Mouse (Mus musculus): ENCODE results near the gene Tcfl5. TPM values are rescaled to one million over a fixed set of nuclear protein-coding genes. Genes with fewer than 3 reads are reported as not detected.

Gene Tcfl5
- polyA plus RNA-seq, 1 experiment from 2014 or later, result 0.75 TPM

GRCm38 (mm10) chr2:180611882-180612281 is 30.6 kb downstream of the Tcfl5 start:
- Histone ChIP-seq H3K9me3 (ENCODE audit: control insufficient read depth, low read length) (no peaks in the 10 kb centered on the region), H3K4me1 (ENCODE audit: control insufficient read depth, insufficient read depth, low read length) (no peaks in the 10 kb centered on the region), H3K4me3 (ENCODE audit: low read depth, low read length) (no peak overlapping the region), H3K27me3 (ENCODE audit: control insufficient read depth, insufficient read depth, low read length) (no peaks in the 10 kb centered on the region), H3K36me3 (ENCODE audit: control insufficient read depth, insufficient read depth, low read length) (no peaks in the 10 kb centered on the region), H3K4me2 (ENCODE audit: low read depth, low read length) (no peak overlapping the region), H3K9ac (replicated peaks; ENCODE audit: low read depth, low read length) (no peak overlapping the region), H3K27ac (ENCODE audit: low read depth, low read length) (no peak overlapping the region)
- WGBS, result 81% methylated on average over 2 of the region's 2 CpGs
- ATAC-seq (ENCODE audit: low read depth), result no peak

- Histone ChIP-seq H3K36me3 (ENCODE audit: control insufficient read depth, insufficient read depth, low read length) (no peaks in the 10 kb centered on the region; the same call in 1 of the 2 replicates), H3K27me3 (ENCODE audit: control insufficient read depth, insufficient read depth, low read length) (no peaks in the 10 kb centered on the region), H3K27ac (ENCODE audit: low read depth, low read length) (no peak overlapping the region), H3K4me3 (ENCODE audit: low read depth, low read length) (no peak overlapping the region), H3K4me2 (ENCODE audit: low read depth, low read length) (no peak overlapping the region), H3K9me3 (ENCODE audit: control insufficient read depth, low read length) (no peaks in the 10 kb centered on the region), H3K4me1 (ENCODE audit: control insufficient read depth, insufficient read depth, low read length) (no peaks in the 10 kb centered on the region), H3K9ac (replicated peaks; ENCODE audit: low read depth, low read length) (no peak overlapping the region)
- WGBS, result 81% methylated on average over 4 of the region's 4 CpGs
- no peak for ATAC-seq (ENCODE audit: low read depth)
Measured at GRCm38 (mm10) chr2:180610283-180610682, 32.2 kb downstream of the Tcfl5 start.

- Histone ChIP-seq H3K4me3 (ENCODE audit: low read depth, low read length) (no peak overlapping the region), H3K9me3 (ENCODE audit: control insufficient read depth, low read length) (no peaks in the 10 kb centered on the region), H3K27me3 (ENCODE audit: control insufficient read depth, insufficient read depth, low read length) (no peaks in the 10 kb centered on the region), H3K4me1 (ENCODE audit: control insufficient read depth, insufficient read depth, low read length) (0 out of 2 replicates have a peak, but pooled peaks cover 5% of the 10 kb centered on the region), H3K36me3 (ENCODE audit: control insufficient read depth, insufficient read depth, low read length) (no peaks in the 10 kb centered on the region; the same call in 1 of the 2 replicates), H3K9ac (replicated peaks; ENCODE audit: low read depth, low read length) (no peak overlapping the region), H3K27ac (ENCODE audit: low read depth, low read length) (no peak overlapping the region), H3K4me2 (ENCODE audit: low read depth, low read length) (no peak overlapping the region)
- WGBS, result 67% methylated on average over 6 of the region's 6 CpGs
- ATAC-seq (ENCODE audit: low read depth), result no peak
Measured at GRCm38 (mm10) chr2:180604781-180605180, 37.7 kb downstream of the Tcfl5 start.

GRCm38 (mm10) chr2:180600569-180601021 is 41.9 kb downstream of the Tcfl5 start:
- no peak overlapping the region for H3K9ac ChIP-seq (replicated peaks; ENCODE audit: low read depth, low read length)
- 17% methylated on average over 9 of the region's 9 CpGs for WGBS

DNA sequence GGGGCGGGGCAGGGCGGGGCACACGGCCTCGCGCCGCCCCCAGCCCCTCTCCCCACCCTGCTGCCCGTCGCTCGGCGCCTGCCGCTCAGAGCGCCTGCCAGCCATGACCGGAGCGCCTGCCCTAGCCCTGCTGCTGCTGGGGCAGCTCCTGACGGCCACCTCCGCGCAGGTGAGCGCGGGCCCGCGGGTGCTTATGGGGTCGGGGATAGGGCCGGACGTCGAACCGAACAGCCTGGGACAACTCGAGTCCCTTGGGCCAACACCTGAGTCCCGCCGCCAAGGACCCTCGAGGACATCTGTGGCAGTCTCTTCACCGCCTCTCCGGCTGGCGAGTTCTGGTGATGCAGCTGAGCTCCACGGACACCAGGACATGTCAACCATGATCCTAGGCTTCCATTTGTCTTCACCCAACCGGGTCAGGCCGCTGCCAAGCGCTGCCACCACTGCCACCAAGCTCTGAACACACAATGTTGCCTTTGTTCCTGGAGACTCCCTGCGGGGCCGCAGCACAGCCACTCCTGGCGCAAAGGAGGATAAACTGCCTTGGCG is 44.3 kb downstream of the Tcfl5 start:
- Histone ChIP-seq H3K9ac (replicated peaks; ENCODE audit: low read depth, low read length) (peak overlapping the region; percentile 53), H3K27me3 (ENCODE audit: control insufficient read depth, insufficient read depth, low read length) (no peaks in the 10 kb centered on the region; the same call in 1 of the 2 replicates), H3K4me2 (ENCODE audit: low read depth, low read length) (peak overlapping the region; percentile 56), H3K27ac (ENCODE audit: low read depth, low read length) (peak overlapping the region; percentile 46; the same call in 1 of the 2 replicates), H3K4me3 (ENCODE audit: low read depth, low read length) (peak overlapping the region; percentile 32), H3K4me1 (ENCODE audit: control insufficient read depth, insufficient read depth, low read length) (0 out of 2 replicates have a peak, but pooled peaks cover 12% of the 10 kb centered on the region), H3K36me3 (ENCODE audit: control insufficient read depth, insufficient read depth, low read length) (peaks cover 19% of the 10 kb centered on the region), H3K9me3 (ENCODE audit: control insufficient read depth, low read length) (no peaks in the 10 kb centered on the region)
- ATAC-seq (ENCODE audit: low read depth), result peak; percentile 65
- WGBS, result under 1% methylated on average over 41 of the region's 41 CpGs

More at GRCm38 (mm10) chr2:180600569-180601021, 41.9 kb downstream of the Tcfl5 start:
- 0 out of 2 replicates have a peak, but pooled peaks cover 12% of the 10 kb centered on the region for H3K4me1 ChIP-seq (ENCODE audit: control insufficient read depth, insufficient read depth, low read length)
- no peak overlapping the region for H3K4me3 ChIP-seq (ENCODE audit: low read depth, low read length)
- no peak overlapping the region for H3K4me2 ChIP-seq (ENCODE audit: low read depth, low read length)
- no peaks in the 10 kb centered on the region; the same call in 1 of the 2 replicates for H3K27me3 ChIP-seq (ENCODE audit: control insufficient read depth, insufficient read depth, low read length)
- no peaks in the 10 kb centered on the region for H3K9me3 ChIP-seq (ENCODE audit: control insufficient read depth, low read length)
- ATAC-seq (ENCODE audit: low read depth), result peak; percentile 33; the same call in 1 of the 2 replicates
- H3K36me3 ChIP-seq (ENCODE audit: control insufficient read depth, insufficient read depth, low read length), result peaks cover under 1% of the 10 kb centered on the region; the same call in 1 of the 2 replicates
- peak overlapping the region; percentile 44 for H3K27ac ChIP-seq (ENCODE audit: low read depth, low read length)

GRCm38 (mm10) chr2:180597490-180597889 is 45.0 kb downstream of the Tcfl5 start, which contains the start of gene Col9a3:
TSS of gene Col9a3 (plus strand) at chr2:180597790.
- Histone ChIP-seq H3K9ac (replicated peaks; ENCODE audit: low read depth, low read length) (peak within 1 kb of the TSS; percentile 53), H3K4me1 (ENCODE audit: control insufficient read depth, insufficient read depth, low read length) (0 out of 2 replicates have a peak, but pooled peaks cover 12% of the 10 kb centered on the region), H3K4me3 (ENCODE audit: low read depth, low read length) (peak within 1 kb of the TSS; percentile 32), H3K9me3 (ENCODE audit: control insufficient read depth, low read length) (no peaks in the 10 kb centered on the region), H3K27ac (ENCODE audit: low read depth, low read length) (peak within 1 kb of the TSS; percentile 46; the same call in 1 of the 2 replicates), H3K4me2 (ENCODE audit: low read depth, low read length) (peak within 1 kb of the TSS; percentile 56), H3K27me3 (ENCODE audit: control insufficient read depth, insufficient read depth, low read length) (no peaks in the 10 kb centered on the region; the same call in 1 of the 2 replicates), H3K36me3 (ENCODE audit: control insufficient read depth, insufficient read depth, low read length) (peaks cover 26% of the 10 kb centered on the region)
- ATAC-seq (ENCODE audit: low read depth), result no peak
- 49% methylated on average over 4 of the region's 4 CpGs for WGBS

GRCm38 (mm10) chr2:180589123-180589831 is 53.2 kb downstream of the Tcfl5 start, which contains the start of gene Ogfr:
TSS of gene Ogfr (plus strand) at chr2:180589245.
- Histone ChIP-seq H3K4me1 (ENCODE audit: control insufficient read depth, insufficient read depth, low read length) (peaks cover 8% of the 10 kb centered on the region), H3K4me3 (ENCODE audit: low read depth, low read length) (peak within 1 kb of the TSS; percentile 86), H3K27me3 (ENCODE audit: control insufficient read depth, insufficient read depth, low read length) (no peaks in the 10 kb centered on the region), H3K9me3 (ENCODE audit: control insufficient read depth, low read length) (no peaks in the 10 kb centered on the region), H3K36me3 (ENCODE audit: control insufficient read depth, insufficient read depth, low read length) (peaks cover 33% of the 10 kb centered on the region), H3K27ac (ENCODE audit: low read depth, low read length) (peak within 1 kb of the TSS; percentile 95), H3K4me2 (ENCODE audit: low read depth, low read length) (peak within 1 kb of the TSS; percentile 76), H3K9ac (replicated peaks; ENCODE audit: low read depth, low read length) (peak within 1 kb of the TSS; percentile 91)
- peak; percentile 92 for ATAC-seq (ENCODE audit: low read depth)
- WGBS, result under 1% methylated on average over 50 of the region's 67 CpGs

DNA sequence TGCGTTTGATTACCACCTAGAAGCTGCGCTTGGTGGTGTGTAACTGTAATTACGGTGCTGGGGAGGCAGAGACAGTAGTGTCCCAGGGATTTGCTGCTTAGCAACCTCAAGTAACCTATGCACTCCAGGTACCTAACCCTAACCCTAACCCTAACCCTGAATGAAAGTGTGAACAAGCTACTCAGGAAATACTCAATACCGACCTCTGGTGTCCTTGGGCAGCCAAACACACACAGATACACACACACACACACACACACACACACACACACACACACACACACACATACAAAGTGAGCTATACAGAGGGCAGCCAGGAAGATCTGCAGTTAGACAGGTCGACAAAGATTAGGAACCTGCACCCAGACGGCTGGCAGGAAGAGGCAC is 53.8 kb downstream of the Tcfl5 start:
- Histone ChIP-seq H3K4me3 (ENCODE audit: low read depth, low read length) (peak overlapping the region; percentile 86), H3K4me2 (ENCODE audit: low read depth, low read length) (peak overlapping the region; percentile 76), H3K9me3 (ENCODE audit: control insufficient read depth, low read length) (no peaks in the 10 kb centered on the region), H3K4me1 (ENCODE audit: control insufficient read depth, insufficient read depth, low read length) (peaks cover 13% of the 10 kb centered on the region), H3K9ac (replicated peaks; ENCODE audit: low read depth, low read length) (peak overlapping the region; percentile 91), H3K36me3 (ENCODE audit: control insufficient read depth, insufficient read depth, low read length) (peaks cover 28% of the 10 kb centered on the region), H3K27ac (ENCODE audit: low read depth, low read length) (peak overlapping the region; percentile 95), H3K27me3 (ENCODE audit: control insufficient read depth, insufficient read depth, low read length) (no peaks in the 10 kb centered on the region)
- peak; percentile 13 for ATAC-seq (ENCODE audit: low read depth)
- 50% methylated on average over 6 of the region's 6 CpGs for WGBS

DNA sequence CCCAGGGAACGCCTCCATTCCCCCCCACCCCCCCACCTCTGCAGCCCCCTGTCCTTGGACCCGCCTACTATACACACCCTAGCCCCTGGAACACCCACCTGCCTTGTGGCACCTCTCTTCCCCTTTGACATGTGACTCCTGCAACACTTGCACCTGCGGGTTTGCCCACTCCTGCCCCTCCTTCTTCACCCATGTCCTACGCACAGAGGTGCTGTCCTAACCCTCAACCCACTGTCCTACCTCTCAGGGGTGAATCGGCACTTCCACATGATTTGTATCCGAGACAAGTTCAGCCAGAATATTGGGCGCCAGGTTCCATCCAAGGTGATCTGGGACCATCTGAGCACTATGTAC is 59.4 kb downstream of the Tcfl5 start:
- H3K27me3 ChIP-seq (ENCODE audit: control insufficient read depth, insufficient read depth, low read length), result no peaks in the 10 kb centered on the region
- peak overlapping the region; percentile 90 for H3K4me3 ChIP-seq (ENCODE audit: low read depth, low read length)
- H3K4me1 ChIP-seq (ENCODE audit: control insufficient read depth, insufficient read depth, low read length), result peaks cover 11% of the 10 kb centered on the region
- H3K9ac ChIP-seq (replicated peaks; ENCODE audit: low read depth, low read length), result peak overlapping the region; percentile 97
- peak overlapping the region; percentile 91 for H3K4me2 ChIP-seq (ENCODE audit: low read depth, low read length)
- peaks cover 13% of the 10 kb centered on the region for H3K36me3 ChIP-seq (ENCODE audit: control insufficient read depth, insufficient read depth, low read length)
- no peak; the same call in 1 of the 2 replicates for ATAC-seq (ENCODE audit: low read depth)
- no peaks in the 10 kb centered on the region for H3K9me3 ChIP-seq (ENCODE audit: control insufficient read depth, low read length)
- WGBS, result 39% methylated on average over 6 of the region's 7 CpGs
- H3K27ac ChIP-seq (ENCODE audit: low read depth, low read length), result no peak overlapping the region; the same call in 1 of the 2 replicates

Data from neural tube, embryonic 14.5 days (tissue).